Mouse (Mus musculus) stomach, embryonic 14.5 days (tissue): Measurements from ENCODE around the gene Avpr2. TPM values are rescaled to one million over a fixed set of nuclear protein-coding genes. Genes with fewer than 3 reads are reported as not detected.

Source experiments
- ATAC-seq: fragments of 200-750 bp; cut with Nextera tagmentation; 2 replicates; pipeline ENCODE4 v1.8.0; 2017; ENCODE audit warnings: low read depth, moderate TSS enrichment; ENCODE audit not compliant: insufficient number of reproducible peaks, insufficient read depth, low FRiP score
- H3K27ac ChIP-seq: fragments of 300-500 bp; sonication (generic); 2 replicates; pipeline ENCODE4 v1.5.1; 2014; ENCODE audit warnings: mild to moderate bottlenecking, low read length, moderate library complexity, mixed read lengths
- H3K27me3 ChIP-seq: fragments of 300-500 bp; sonication (generic); 2 replicates; pipeline ENCODE4 v1.6.1; 2014; ENCODE audit warnings: low read length, control low read depth, mixed read lengths; ENCODE audit not compliant: control insufficient read depth, insufficient read depth
- H3K36me3 ChIP-seq: fragments of 300-500 bp; sonication (generic); 2 replicates; pipeline ENCODE4 v1.6.1; 2014; ENCODE audit warnings: mild to moderate bottlenecking, control low read depth, low read length, moderate library complexity, mixed read lengths; ENCODE audit not compliant: control insufficient read depth, insufficient read depth
- H3K4me1 ChIP-seq: fragments of 300-500 bp; sonication (generic); 2 replicates; pipeline ENCODE4 v1.6.1; 2014; ENCODE audit warnings: low read length, control low read depth, mixed read lengths; ENCODE audit not compliant: control insufficient read depth, insufficient read depth
- H3K4me2 ChIP-seq: fragments of 300-500 bp; sonication (generic); replicated peaks from 2 replicates; pipeline ENCODE4 v1.6.1; 2014; ENCODE audit warnings: low read depth, low read length, control low read depth
- H3K4me3 ChIP-seq: fragments of 300-500 bp; sonication (generic); 2 replicates; pipeline ENCODE4 v1.5.1; 2014; ENCODE audit warnings: low read depth, low read length, control low read depth
- H3K9ac ChIP-seq: fragments of 300-500 bp; sonication (generic); replicated peaks from 2 replicates; pipeline ENCODE4 v1.6.1; 2014; ENCODE audit warnings: low read depth, mild to moderate bottlenecking, control low read depth, low read length, moderate library complexity, mixed read lengths
- H3K9me3 ChIP-seq: fragments of 300-500 bp; sonication (generic); 2 replicates; pipeline ENCODE4 v1.6.1; 2016; ENCODE audit warnings: low read depth, low read length, control low read depth; ENCODE audit not compliant: control insufficient read depth
- WGBS: fragments of 180-500 bp; shearing (Covaris S2); extraction: QIAGEN DNeasy Blood & Tissue Kit; methylation state at CpG from one replicate; pipeline ENCODE4 v1.1.7; 2014; 5-methylcytosine and 5-hydroxymethylcytosine counted together
- polyA plus RNA-seq: library from polyadenylated mRNA; unstranded; fragments of >200 nt; fragmentation: Nextera tagmentation; extraction: Ambion mirVana; gene quantifications from 2 replicates; pipeline ENCODE4 v1.2.1, GENCODE M21; 2014

Avpr2 gene
- polyA plus RNA-seq, 1 experiment from 2014 or later = not detected

- peak overlapping the region; percentile 43 for H3K9ac ChIP-seq
- H3K4me1 ChIP-seq = no peaks in the 10 kb centered on the region
- no peaks in the 10 kb centered on the region for H3K9me3 ChIP-seq
- peak; percentile 39; the same call in 1 of the 2 replicates for ATAC-seq
- peak overlapping the region; percentile 51 for H3K4me3 ChIP-seq
- peak overlapping the region; percentile 57 for H3K4me2 ChIP-seq
- WGBS = 23% methylated on average over 34 of the region's 34 CpGs
- H3K27me3 ChIP-seq = no peaks in the 10 kb centered on the region
- peaks cover 6% of the 10 kb centered on the region; the same call in 1 of the 2 replicates for H3K36me3 ChIP-seq
- H3K27ac ChIP-seq = peak overlapping the region; percentile 58; the same call in 1 of the 2 replicates
These were observed 29.5 kb downstream of the Avpr2 start for GRCm38 (mm10) chrX:73921285-73921822.

- peak within 1 kb of the TSS; percentile 69 for H3K27ac ChIP-seq
- peak; percentile 98 for ATAC-seq
- WGBS = 18% methylated on average over 43 of the region's 43 CpGs
- no peaks in the 10 kb centered on the region for H3K9me3 ChIP-seq
- no peaks in the 10 kb centered on the region for H3K27me3 ChIP-seq
- H3K4me1 ChIP-seq = no peaks in the 10 kb centered on the region
- H3K4me3 ChIP-seq = peak within 1 kb of the TSS; percentile 51
- peaks cover 6% of the 10 kb centered on the region; the same call in 1 of the 2 replicates for H3K36me3 ChIP-seq
- peak within 1 kb of the TSS; percentile 57 for H3K4me2 ChIP-seq
- H3K9ac ChIP-seq = peak within 1 kb of the TSS; percentile 43
These were observed 30.1 kb downstream of the Avpr2 start, which contains the start of the genes Arhgap4 and Naa10 for GRCm38 (mm10) chrX:73921823-73922549. Arhgap4 (minus strand) TSS chrX:73921870. Naa10 (minus strand) TSS chrX:73921944.

GRCm38 (mm10) chrX:73922550-73922882, 30.6 kb downstream of the Avpr2 start:
- Histone ChIP-seq H3K4me3 (peak overlapping the region; percentile 51), H3K9ac (0 out of 2 replicates have a peak overlapping the region, but pooled peaks have one; percentile 38), H3K4me1 (no peaks in the 10 kb centered on the region), H3K36me3 (peaks cover 6% of the 10 kb centered on the region; the same call in 1 of the 2 replicates), H3K27me3 (no peaks in the 10 kb centered on the region), H3K27ac (no peak overlapping the region), H3K4me2 (peak overlapping the region; percentile 56), H3K9me3 (no peaks in the 10 kb centered on the region)
- no peak for ATAC-seq
- 75% methylated on average over 8 of the region's 8 CpGs for WGBS

- no peaks in the 10 kb centered on the region for H3K4me1 ChIP-seq
- peak within 1 kb of the TSS; percentile 34 for H3K4me2 ChIP-seq
- peak; percentile 91; the same call in 1 of the 2 replicates for ATAC-seq
- H3K9ac ChIP-seq = no peak within 1 kb of the TSS
- H3K27ac ChIP-seq = peak within 1 kb of the TSS; percentile 21; the same call in 1 of the 2 replicates
- no peaks in the 10 kb centered on the region for H3K9me3 ChIP-seq
- peak within 1 kb of the TSS; percentile 23 for H3K4me3 ChIP-seq
- 34% methylated on average over 17 of the region's 17 CpGs for WGBS
- H3K36me3 ChIP-seq = no peaks in the 10 kb centered on the region
- H3K27me3 ChIP-seq = no peaks in the 10 kb centered on the region
These were observed 38.6 kb downstream of the Avpr2 start, which contains the start of gene Renbp for GRCm38 (mm10) chrX:73930402-73931062. Renbp (minus strand) TSS chrX:73930850.

GRCm38 (mm10) chrX:73931871-73932270, 40.0 kb downstream of the Avpr2 start:
- H3K9me3 ChIP-seq = no peaks in the 10 kb centered on the region
- no peak overlapping the region for H3K27ac ChIP-seq
- no peaks in the 10 kb centered on the region for H3K36me3 ChIP-seq
- H3K4me1 ChIP-seq = no peaks in the 10 kb centered on the region
- H3K4me3 ChIP-seq = no peak overlapping the region
- no peak for ATAC-seq
- no peaks in the 10 kb centered on the region for H3K27me3 ChIP-seq
- H3K9ac ChIP-seq = no peak overlapping the region
- no peak overlapping the region for H3K4me2 ChIP-seq
- 74% methylated on average over 2 of the region's 2 CpGs for WGBS

- no peaks in the 10 kb centered on the region for H3K4me1 ChIP-seq
- no peak overlapping the region for H3K4me3 ChIP-seq
- 79% methylated on average over 2 of the region's 2 CpGs for WGBS
- H3K27me3 ChIP-seq = no peaks in the 10 kb centered on the region
- H3K27ac ChIP-seq = no peak overlapping the region
- no peak overlapping the region for H3K4me2 ChIP-seq
- H3K9ac ChIP-seq = no peak overlapping the region
- peaks cover 17% of the 10 kb centered on the region; the same call in 1 of the 2 replicates for H3K36me3 ChIP-seq
- no peak for ATAC-seq
- no peaks in the 10 kb centered on the region for H3K9me3 ChIP-seq
These were observed 50.0 kb downstream of the Avpr2 start for GRCm38 (mm10) chrX:73941860-73942259.

GRCm38 (mm10) chrX:73942294-73942693, 50.4 kb downstream of the Avpr2 start:
- H3K27me3 ChIP-seq = no peaks in the 10 kb centered on the region
- H3K4me1 ChIP-seq = no peaks in the 10 kb centered on the region
- H3K4me2 ChIP-seq = no peak overlapping the region
- WGBS = 84% methylated on average over 2 of the region's 2 CpGs
- no peaks in the 10 kb centered on the region for H3K9me3 ChIP-seq
- H3K4me3 ChIP-seq = no peak overlapping the region
- H3K9ac ChIP-seq = no peak overlapping the region
- no peak for ATAC-seq
- no peak overlapping the region for H3K27ac ChIP-seq
- H3K36me3 ChIP-seq = peaks cover 17% of the 10 kb centered on the region; the same call in 1 of the 2 replicates
